Mouse (Mus musculus): ENCODE results near the gene Cdkl3. TPM values are rescaled to one million over a fixed set of nuclear protein-coding genes. Genes with fewer than 3 reads are reported as not detected.

Cdkl3 gene
- polyA plus RNA-seq, 1 experiment from 2014 or later: 30.3 TPM

- 87% methylated on average over 1 of the region's 1 CpGs for WGBS
- no peaks in the 10 kb centered on the region for H3K9me3 ChIP-seq
- ATAC-seq (replicated peaks): no peak
- no peak overlapping the region for H3K27ac ChIP-seq
- no peak overlapping the region for H3K4me2 ChIP-seq
- no peaks in the 10 kb centered on the region for H3K4me1 ChIP-seq
- no peak overlapping the region for H3K4me3 ChIP-seq
- no peaks in the 10 kb centered on the region for H3K27me3 ChIP-seq (replicated peaks)
- peaks cover 6% of the 10 kb centered on the region for H3K36me3 ChIP-seq (replicated peaks)
- no peak overlapping the region for H3K9ac ChIP-seq
Observed at GRCm38 (mm10) chr11:52033953-52034352, 29.9 kb downstream of the Cdkl3 start.

- Histone ChIP-seq H3K27me3 (replicated peaks) (no peaks in the 10 kb centered on the region), H3K9me3 (no peaks in the 10 kb centered on the region), H3K9ac (no peak overlapping the region), H3K27ac (no peak overlapping the region), H3K4me1 (no peaks in the 10 kb centered on the region), H3K4me2 (no peak overlapping the region), H3K4me3 (no peak overlapping the region), H3K36me3 (replicated peaks) (peaks cover 6% of the 10 kb centered on the region)
- ATAC-seq (replicated peaks): no peak
- WGBS: 82% methylated on average over 3 of the region's 3 CpGs
Observed at GRCm38 (mm10) chr11:52035905-52036304, 31.9 kb downstream of the Cdkl3 start.

- Histone ChIP-seq H3K4me1 (no peaks in the 10 kb centered on the region), H3K9ac (no peak overlapping the region), H3K9me3 (no peaks in the 10 kb centered on the region), H3K27ac (no peak overlapping the region), H3K27me3 (replicated peaks) (no peaks in the 10 kb centered on the region), H3K4me2 (no peak overlapping the region), H3K36me3 (replicated peaks) (no peaks in the 10 kb centered on the region), H3K4me3 (no peak overlapping the region)
- ATAC-seq (replicated peaks): no peak
- 44% methylated on average over 3 of the region's 3 CpGs for WGBS
Observed at GRCm38 (mm10) chr11:52037659-52038058, 33.6 kb downstream of the Cdkl3 start.

- 85% methylated on average over 3 of the region's 3 CpGs for WGBS
Observed at GRCm38 (mm10) chr11:52043224-52043623, 39.2 kb downstream of the Cdkl3 start.

GRCm38 (mm10) chr11:52044156-52044555 is 40.1 kb downstream of the Cdkl3 start:
- ATAC-seq (replicated peaks): no peak
- Histone ChIP-seq H3K27me3 (replicated peaks) (no peaks in the 10 kb centered on the region), H3K36me3 (replicated peaks) (no peaks in the 10 kb centered on the region)

More at GRCm38 (mm10) chr11:52043224-52043623, 39.2 kb downstream of the Cdkl3 start:
- H3K36me3 ChIP-seq (replicated peaks): no peaks in the 10 kb centered on the region
- no peak overlapping the region for H3K4me3 ChIP-seq
- H3K4me2 ChIP-seq: no peak overlapping the region
- no peak overlapping the region for H3K9ac ChIP-seq
- no peaks in the 10 kb centered on the region for H3K27me3 ChIP-seq (replicated peaks)
- no peak overlapping the region for H3K27ac ChIP-seq
- no peak for ATAC-seq (replicated peaks)
- no peaks in the 10 kb centered on the region for H3K4me1 ChIP-seq
- H3K9me3 ChIP-seq: no peaks in the 10 kb centered on the region

GRCm38 (mm10) chr11:52046446-52047165 is 42.6 kb downstream of the Cdkl3 start:
- Histone ChIP-seq H3K27ac (no peak overlapping the region), H3K36me3 (replicated peaks) (no peaks in the 10 kb centered on the region), H3K27me3 (replicated peaks) (no peaks in the 10 kb centered on the region), H3K4me2 (no peak overlapping the region), H3K9me3 (no peaks in the 10 kb centered on the region), H3K4me1 (no peaks in the 10 kb centered on the region), H3K9ac (no peak overlapping the region), H3K4me3 (no peak overlapping the region)
- no peak for ATAC-seq (replicated peaks)
- 61% methylated on average over 4 of the region's 4 CpGs for WGBS

More at GRCm38 (mm10) chr11:52044156-52044555, 40.1 kb downstream of the Cdkl3 start:
- H3K4me2 ChIP-seq: no peak overlapping the region
- H3K9me3 ChIP-seq: no peaks in the 10 kb centered on the region
- H3K4me1 ChIP-seq: no peaks in the 10 kb centered on the region
- no peak overlapping the region for H3K9ac ChIP-seq
- no peak overlapping the region for H3K27ac ChIP-seq
- H3K4me3 ChIP-seq: no peak overlapping the region

- H3K27me3 ChIP-seq (replicated peaks): no peaks in the 10 kb centered on the region
- H3K9me3 ChIP-seq: no peaks in the 10 kb centered on the region
- 92% methylated on average over 6 of the region's 6 CpGs for WGBS
- no peaks in the 10 kb centered on the region for H3K4me1 ChIP-seq
- no peak overlapping the region for H3K27ac ChIP-seq
- H3K4me2 ChIP-seq: no peak overlapping the region
- H3K4me3 ChIP-seq: no peak overlapping the region
- no peak for ATAC-seq (replicated peaks)
- H3K36me3 ChIP-seq (replicated peaks): no peaks in the 10 kb centered on the region
- H3K9ac ChIP-seq: no peak overlapping the region
Observed at GRCm38 (mm10) chr11:52053371-52053770, 49.4 kb downstream of the Cdkl3 start.

GRCm38 (mm10) chr11:52054728-52055127 is 50.7 kb downstream of the Cdkl3 start:
- Histone ChIP-seq H3K27ac (no peak overlapping the region), H3K36me3 (replicated peaks) (no peaks in the 10 kb centered on the region), H3K4me2 (no peak overlapping the region), H3K4me1 (no peaks in the 10 kb centered on the region), H3K27me3 (replicated peaks) (no peaks in the 10 kb centered on the region), H3K9ac (no peak overlapping the region), H3K9me3 (no peaks in the 10 kb centered on the region), H3K4me3 (no peak overlapping the region)
- ATAC-seq (replicated peaks): no peak
- WGBS: 88% methylated on average over 3 of the region's 3 CpGs

- no peak overlapping the region for H3K27ac ChIP-seq
- H3K9ac ChIP-seq: no peak overlapping the region
- H3K27me3 ChIP-seq (replicated peaks): no peaks in the 10 kb centered on the region
- no peak overlapping the region for H3K4me3 ChIP-seq
- WGBS: 89% methylated on average over 5 of the region's 5 CpGs
- no peaks in the 10 kb centered on the region for H3K4me1 ChIP-seq
- no peaks in the 10 kb centered on the region for H3K9me3 ChIP-seq
- H3K4me2 ChIP-seq: no peak overlapping the region
- H3K36me3 ChIP-seq (replicated peaks): no peaks in the 10 kb centered on the region
- ATAC-seq (replicated peaks): no peak
Observed at GRCm38 (mm10) chr11:52056198-52056597, 52.2 kb downstream of the Cdkl3 start.

GRCm38 (mm10) chr11:52059001-52059400 is 55.0 kb downstream of the Cdkl3 start:
- Histone ChIP-seq H3K9me3 (no peaks in the 10 kb centered on the region), H3K4me3 (no peak overlapping the region), H3K9ac (no peak overlapping the region), H3K27me3 (replicated peaks) (no peaks in the 10 kb centered on the region), H3K4me2 (no peak overlapping the region), H3K27ac (no peak overlapping the region), H3K4me1 (no peaks in the 10 kb centered on the region), H3K36me3 (replicated peaks) (no peaks in the 10 kb centered on the region)
- 74% methylated on average over 5 of the region's 5 CpGs for WGBS
- no peak for ATAC-seq (replicated peaks)

- no peak for ATAC-seq (replicated peaks)
Observed at GRCm38 (mm10) chr11:52060315-52060714, 56.3 kb downstream of the Cdkl3 start.

GRCm38 (mm10) chr11:52062406-52062805 is 58.4 kb downstream of the Cdkl3 start:
- H3K4me3 ChIP-seq: no peak overlapping the region

More at GRCm38 (mm10) chr11:52060315-52060714, 56.3 kb downstream of the Cdkl3 start:
- no peaks in the 10 kb centered on the region for H3K9me3 ChIP-seq
- no peak overlapping the region for H3K27ac ChIP-seq
- 92% methylated on average over 4 of the region's 4 CpGs for WGBS
- no peak overlapping the region for H3K9ac ChIP-seq
- no peak overlapping the region for H3K4me3 ChIP-seq
- no peaks in the 10 kb centered on the region for H3K4me1 ChIP-seq
- H3K27me3 ChIP-seq (replicated peaks): no peaks in the 10 kb centered on the region
- H3K36me3 ChIP-seq (replicated peaks): no peaks in the 10 kb centered on the region
- no peak overlapping the region for H3K4me2 ChIP-seq

GRCm38 (mm10) chr11:52064398-52064797 is 60.4 kb downstream of the Cdkl3 start:
- no peak for ATAC-seq (replicated peaks)
- Histone ChIP-seq H3K36me3 (replicated peaks) (no peaks in the 10 kb centered on the region), H3K9me3 (no peaks in the 10 kb centered on the region), H3K4me3 (no peak overlapping the region), H3K4me1 (no peaks in the 10 kb centered on the region), H3K9ac (no peak overlapping the region), H3K27me3 (replicated peaks) (no peaks in the 10 kb centered on the region), H3K4me2 (no peak overlapping the region), H3K27ac (no peak overlapping the region)
- 46% methylated on average over 3 of the region's 3 CpGs for WGBS

More at GRCm38 (mm10) chr11:52062406-52062805, 58.4 kb downstream of the Cdkl3 start:
- Histone ChIP-seq H3K27me3 (replicated peaks) (no peaks in the 10 kb centered on the region), H3K9ac (no peak overlapping the region), H3K4me1 (no peaks in the 10 kb centered on the region), H3K27ac (no peak overlapping the region), H3K36me3 (replicated peaks) (no peaks in the 10 kb centered on the region), H3K4me2 (no peak overlapping the region), H3K9me3 (no peaks in the 10 kb centered on the region)
- no peak for ATAC-seq (replicated peaks)
- 94% methylated on average over 5 of the region's 5 CpGs for WGBS
